Mouse (Mus musculus) lung, embryonic 15.5 days (tissue): ENCODE data around the gene Tnp2. TPM values are rescaled to one million over a fixed set of nuclear protein-coding genes. Genes with fewer than 3 reads are reported as not detected.
"Not testable (repeated sequence)": the region's sequence is repeated elsewhere in the genome, so short reads cannot be mapped to it uniquely, and the experiment has no call there.

ENCODE experiments used
- ATAC-seq: fragments of 200-750 bp; cut with Nextera tagmentation; 2 replicates; pipeline ENCODE4 v1.8.0; 2017; ENCODE audit warnings: moderate number of reproducible peaks, borderline replicate concordance; ENCODE audit not compliant: low FRiP score, low TSS enrichment; ENCODE audit errors: extremely low read depth
- H3K27ac ChIP-seq: fragments of 300-500 bp; sonication (generic); 2 replicates; pipeline ENCODE4 v1.5.1; 2015; ENCODE audit warnings: moderate library complexity, mild to moderate bottlenecking, inconsistent platforms
- H3K27me3 ChIP-seq: fragments of 300-500 bp; sonication (generic); 2 replicates; pipeline ENCODE4 v1.6.1; 2015; ENCODE audit warnings: inconsistent platforms
- H3K36me3 ChIP-seq: fragments of 300-500 bp; sonication (generic); 2 replicates; pipeline ENCODE4 v1.6.1; 2015; ENCODE audit warnings: inconsistent platforms
- H3K4me1 ChIP-seq: fragments of 300-500 bp; sonication (generic); 2 replicates; pipeline ENCODE4 v1.6.1; 2015; ENCODE audit warnings: inconsistent platforms
- H3K4me2 ChIP-seq: fragments of 300-500 bp; sonication (generic); 2 replicates; pipeline ENCODE4 v1.6.1; 2015; ENCODE audit warnings: inconsistent platforms, mild to moderate bottlenecking, moderate library complexity
- H3K4me3 ChIP-seq: fragments of 300-500 bp; sonication (generic); 2 replicates; pipeline ENCODE4 v1.5.1; 2015; ENCODE audit warnings: mild to moderate bottlenecking, inconsistent platforms
- H3K9ac ChIP-seq: fragments of 300-500 bp; sonication (generic); 2 replicates; pipeline ENCODE4 v1.6.1; 2015; ENCODE audit warnings: inconsistent platforms
- H3K9me3 ChIP-seq: fragments of 300-500 bp; sonication (generic); 2 replicates; pipeline ENCODE4 v1.6.1; 2016; ENCODE audit warnings: inconsistent platforms
- WGBS: fragments of 180-500 bp; shearing (Covaris S2); methylation state at CpG from one replicate; pipeline ENCODE4 v1.1.7; 2015; 5-methylcytosine and 5-hydroxymethylcytosine counted together
- polyA plus RNA-seq: library from polyadenylated mRNA; unstranded; fragments of >200 nt; fragmentation: Nextera tagmentation; extraction: Ambion mirVana; gene quantifications from 2 replicates; pipeline ENCODE4 v1.2.1, GENCODE M21; 2015

Tnp2 gene
- polyA plus RNA-seq, 1 experiment from 2014 or later: not detected

GRCm38 (mm10) chr16:10819966-10820365, 31.5 kb upstream of the Tnp2 start:
- Histone ChIP-seq H3K9ac (no peak overlapping the region), H3K4me3 (no peak overlapping the region), H3K9me3 (no peaks in the 10 kb centered on the region), H3K27me3 (no peaks in the 10 kb centered on the region), H3K4me1 (peaks cover 4% of the 10 kb centered on the region; the same call in 1 of the 2 replicates), H3K4me2 (no peak overlapping the region), H3K36me3 (no peaks in the 10 kb centered on the region), H3K27ac (no peak overlapping the region)
- WGBS: 57% methylated on average over 3 of the region's 3 CpGs
- ATAC-seq: no peak

GRCm38 (mm10) chr16:10818579-10819135, 30.2 kb upstream of the Tnp2 start:
- H3K27ac ChIP-seq: no peak overlapping the region
- no peak overlapping the region for H3K9ac ChIP-seq

GRCm38 (mm10) chr16:10814864-10815263, 26.4 kb upstream of the Tnp2 start:
- Histone ChIP-seq H3K4me2 (no peak overlapping the region), H3K27me3 (no peaks in the 10 kb centered on the region), H3K4me1 (0 out of 2 replicates have a peak, but pooled peaks cover 5% of the 10 kb centered on the region), H3K9me3 (no peaks in the 10 kb centered on the region), H3K27ac (no peak overlapping the region), H3K36me3 (no peaks in the 10 kb centered on the region), H3K9ac (no peak overlapping the region), H3K4me3 (no peak overlapping the region)
- 42% methylated on average over 4 of the region's 4 CpGs for WGBS
- peak; percentile 82; the same call in 1 of the 2 replicates for ATAC-seq

More at GRCm38 (mm10) chr16:10818579-10819135, 30.2 kb upstream of the Tnp2 start:
- Histone ChIP-seq H3K9me3 (no peaks in the 10 kb centered on the region), H3K36me3 (no peaks in the 10 kb centered on the region), H3K4me1 (peaks cover 10% of the 10 kb centered on the region; the same call in 1 of the 2 replicates), H3K27me3 (no peaks in the 10 kb centered on the region), H3K4me3 (no peak overlapping the region), H3K4me2 (no peak overlapping the region)
- 83% methylated on average over 4 of the region's 4 CpGs for WGBS
- ATAC-seq: no peak

- H3K4me2 ChIP-seq: no peak overlapping the region
- ATAC-seq: no peak
- no peak overlapping the region for H3K4me3 ChIP-seq
- no peak overlapping the region for H3K9ac ChIP-seq
- H3K27ac ChIP-seq: no peak overlapping the region
- H3K9me3 ChIP-seq: no peaks in the 10 kb centered on the region
- H3K36me3 ChIP-seq: no peaks in the 10 kb centered on the region
- 0 out of 2 replicates have a peak, but pooled peaks cover 5% of the 10 kb centered on the region for H3K4me1 ChIP-seq
- WGBS: 66% methylated on average over 4 of the region's 4 CpGs
- no peaks in the 10 kb centered on the region for H3K27me3 ChIP-seq
Observed at GRCm38 (mm10) chr16:10813726-10814125, 25.3 kb upstream of the Tnp2 start.

GRCm38 (mm10) chr16:10812865-10813371, 24.5 kb upstream of the Tnp2 start, which contains the start of gene Gm11172:
Gene Gm11172 (plus strand): TSS chr16:10812915.
- 71% methylated on average over 2 of the region's 2 CpGs for WGBS
- Histone ChIP-seq H3K27me3 (no peaks in the 10 kb centered on the region), H3K9me3 (no peaks in the 10 kb centered on the region), H3K4me1 (0 out of 2 replicates have a peak, but pooled peaks cover 5% of the 10 kb centered on the region), H3K4me3 (no peak within 1 kb of the TSS), H3K27ac (no peak within 1 kb of the TSS), H3K9ac (no peak within 1 kb of the TSS), H3K4me2 (no peak within 1 kb of the TSS), H3K36me3 (no peaks in the 10 kb centered on the region)
- no peak for ATAC-seq

GRCm38 (mm10) chr16:10810376-10810775, 21.9 kb upstream of the Tnp2 start:
- 95% methylated on average over 1 of the region's 1 CpGs for WGBS
- no peak overlapping the region for H3K4me3 ChIP-seq
- ATAC-seq: no peak
- H3K4me2 ChIP-seq: no peak overlapping the region
- H3K9me3 ChIP-seq: no peaks in the 10 kb centered on the region
- H3K36me3 ChIP-seq: no peaks in the 10 kb centered on the region
- H3K4me1 ChIP-seq: 0 out of 2 replicates have a peak, but pooled peaks cover 5% of the 10 kb centered on the region
- H3K9ac ChIP-seq: no peak overlapping the region
- no peak overlapping the region for H3K27ac ChIP-seq
- no peaks in the 10 kb centered on the region for H3K27me3 ChIP-seq

- H3K4me1 ChIP-seq: no peaks in the 10 kb centered on the region
- no peak within 1 kb of the TSS for H3K9ac ChIP-seq
- H3K27me3 ChIP-seq: no peaks in the 10 kb centered on the region
- H3K4me2 ChIP-seq: no peak within 1 kb of the TSS
- WGBS: 74% methylated on average over 10 of the region's 10 CpGs
- H3K27ac ChIP-seq: no peak within 1 kb of the TSS
- H3K9me3 ChIP-seq: no peaks in the 10 kb centered on the region
- ATAC-seq: no peak
- no peak within 1 kb of the TSS for H3K4me3 ChIP-seq
- no peaks in the 10 kb centered on the region for H3K36me3 ChIP-seq
Observed at GRCm38 (mm10) chr16:10805789-10806527, 17.5 kb upstream of the Tnp2 start, which contains the start of gene Prm1. Gene Prm1 (minus strand): TSS chr16:10805839.

GRCm38 (mm10) chr16:10802420-10802819, 14.0 kb upstream of the Tnp2 start:
- 62% methylated on average over 3 of the region's 3 CpGs for WGBS
- H3K27ac ChIP-seq, H3K36me3 ChIP-seq, H3K4me2 ChIP-seq, H3K9me3 ChIP-seq, H3K4me3 ChIP-seq, H3K9ac ChIP-seq, ATAC-seq, H3K27me3 ChIP-seq, H3K4me1 ChIP-seq: not testable (repeated sequence)

GRCm38 (mm10) chr16:10796034-10796433, 7.6 kb upstream of the Tnp2 start, which contains the start of gene Prm2:
Gene Prm2 (minus strand): TSS chr16:10796134.
- WGBS: 77% methylated on average over 6 of the region's 6 CpGs
- H3K4me1 ChIP-seq: no peaks in the 10 kb centered on the region
- H3K4me2 ChIP-seq: no peak within 1 kb of the TSS

GRCm38 (mm10) chr16:10790702-10791101, 2.2 kb upstream of the Tnp2 start, which contains the start of gene Prm3:
Gene Prm3 (minus strand): TSS chr16:10790914.
- Histone ChIP-seq H3K27ac (no peak within 1 kb of the TSS), H3K27me3 (peaks cover 8% of the 10 kb centered on the region; the same call in 1 of the 2 replicates), H3K4me3 (no peak within 1 kb of the TSS), H3K4me1 (peaks cover 17% of the 10 kb centered on the region), H3K9me3 (no peaks in the 10 kb centered on the region), H3K4me2 (no peak within 1 kb of the TSS), H3K9ac (no peak within 1 kb of the TSS), H3K36me3 (no peaks in the 10 kb centered on the region)
- ATAC-seq: no peak
- 68% methylated on average over 9 of the region's 9 CpGs for WGBS

More at GRCm38 (mm10) chr16:10796034-10796433, 7.6 kb upstream of the Tnp2 start, which contains the start of gene Prm2:
- Histone ChIP-seq H3K36me3 (no peaks in the 10 kb centered on the region), H3K27ac (no peak within 1 kb of the TSS), H3K27me3 (peaks cover 27% of the 10 kb centered on the region), H3K9me3 (no peaks in the 10 kb centered on the region), H3K9ac (no peak within 1 kb of the TSS), H3K4me3 (no peak within 1 kb of the TSS)
- ATAC-seq: no peak

- Histone ChIP-seq H3K4me2 (no peak overlapping the region), H3K9me3 (no peaks in the 10 kb centered on the region), H3K9ac (no peak overlapping the region), H3K4me3 (no peak overlapping the region), H3K27me3 (no peaks in the 10 kb centered on the region), H3K36me3 (no peaks in the 10 kb centered on the region), H3K4me1 (peaks cover 25% of the 10 kb centered on the region), H3K27ac (no peak overlapping the region)
- 76% methylated on average over 4 of the region's 4 CpGs for WGBS
- ATAC-seq: no peak
Observed at GRCm38 (mm10) chr16:10788866-10789265, 406 bp upstream of the Tnp2 start.

GRCm38 (mm10) chr16:10787548-10788058, 857 bp downstream of the Tnp2 start:
- H3K9me3 ChIP-seq: no peaks in the 10 kb centered on the region
- H3K27me3 ChIP-seq: no peaks in the 10 kb centered on the region
- peaks cover 37% of the 10 kb centered on the region for H3K4me1 ChIP-seq
- no peaks in the 10 kb centered on the region for H3K36me3 ChIP-seq
- 69% methylated on average over 7 of the region's 7 CpGs for WGBS
- ATAC-seq: no peak
- no peak overlapping the region for H3K27ac ChIP-seq
- H3K4me2 ChIP-seq: no peak overlapping the region
- H3K4me3 ChIP-seq: no peak overlapping the region
- no peak overlapping the region for H3K9ac ChIP-seq
